Mouse (Mus musculus): ENCODE results near the gene Gm21958.

Gene Gm21958

DNA sequence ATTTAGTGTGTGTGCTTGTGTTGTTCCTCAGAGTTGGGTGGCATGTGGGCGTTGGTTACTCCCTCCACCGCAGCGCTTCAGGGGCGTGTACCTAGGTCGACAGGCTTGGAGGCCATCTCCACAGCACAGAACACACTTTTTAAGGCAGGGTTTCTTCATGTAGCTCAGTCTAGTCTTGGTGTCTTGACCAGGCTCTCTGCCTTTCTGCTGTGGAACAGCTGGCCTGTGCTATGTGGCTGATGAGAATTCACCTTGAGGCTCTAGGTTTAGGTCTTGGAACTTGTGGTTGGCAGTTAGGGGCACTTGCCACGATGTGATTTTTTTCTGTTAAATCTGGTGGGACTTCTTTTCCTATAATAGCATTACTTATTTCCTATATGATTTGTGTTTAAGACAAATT is at the start of gene Gm21958:
Gene Gm21958, minus strand, starts transcription at position 101 of the 400 bp plus-strand sequence.
- DNase-seq (ENCODE audit: extremely low spot score, low spot score): no peak

- DNase-seq (ENCODE audit: extremely low spot score, low spot score): no peak
These were observed 47.1 kb upstream of the Gm21958 start for GRCm38 (mm10) chr3:54761258-54761657.

DNA sequence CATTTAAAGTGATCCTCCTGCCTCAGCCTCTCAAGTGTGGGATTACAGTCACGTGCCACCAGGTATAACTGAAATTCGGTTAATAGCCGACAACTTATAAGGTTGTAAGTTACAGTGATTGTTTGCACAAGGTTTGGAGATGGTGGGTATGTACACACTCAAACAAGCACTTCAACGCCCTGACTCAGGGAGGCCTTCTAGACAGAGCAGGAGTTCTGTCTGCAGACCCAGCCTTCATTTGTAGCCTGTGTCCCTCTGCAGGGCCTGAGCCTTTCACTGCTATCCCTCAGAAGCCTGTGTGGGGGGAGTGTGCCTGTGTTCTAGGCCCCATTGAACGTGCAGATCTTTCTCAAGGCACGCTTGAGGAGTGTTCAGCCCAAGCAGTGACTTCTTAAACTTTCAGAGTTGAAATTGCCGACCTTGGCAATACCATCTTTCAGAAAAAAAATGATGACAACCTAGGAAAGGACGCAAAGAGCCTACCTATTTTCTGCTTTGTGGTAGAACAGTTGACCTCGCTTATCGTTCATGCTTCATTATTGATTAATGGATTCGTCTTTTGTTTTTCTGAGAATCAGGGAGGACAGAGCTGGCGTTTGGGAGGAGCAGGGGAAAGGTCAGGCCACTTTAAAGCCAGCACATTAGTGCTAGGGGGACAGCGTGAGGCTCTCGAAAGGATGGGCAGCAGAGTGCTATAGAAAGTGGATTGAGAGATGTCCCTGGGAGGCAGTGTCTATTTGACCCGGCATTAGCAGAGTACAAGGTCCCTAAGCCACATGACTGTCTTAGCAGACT is 46.4 kb upstream of the Gm21958 start:
- no peak for DNase-seq (ENCODE audit: extremely low spot score, low spot score)

- no peak for DNase-seq (ENCODE audit: extremely low spot score, low spot score)
These were observed 45.1 kb upstream of the Gm21958 start for GRCm38 (mm10) chr3:54759211-54759610.

DNA sequence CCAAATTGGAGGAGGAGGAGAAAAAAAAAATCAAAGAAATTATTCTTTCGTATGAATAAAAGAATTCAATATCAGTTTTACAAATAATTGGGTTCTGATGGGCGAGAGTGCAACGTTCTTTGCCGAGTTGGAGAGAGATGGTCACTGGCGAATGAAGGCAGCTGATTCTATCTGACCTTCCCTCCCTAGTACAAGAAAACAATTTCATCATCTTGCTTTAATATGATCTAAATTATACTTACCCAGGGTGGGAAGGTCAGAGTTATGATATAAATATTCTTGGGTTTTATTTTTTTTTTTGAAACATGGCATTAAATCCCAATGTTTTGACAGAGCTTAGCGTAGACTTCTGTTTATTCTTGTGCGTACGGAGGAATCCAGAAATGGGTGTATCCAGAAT is 43.3 kb upstream of the Gm21958 start:
- DNase-seq (ENCODE audit: extremely low spot score, low spot score): no peak

DNA sequence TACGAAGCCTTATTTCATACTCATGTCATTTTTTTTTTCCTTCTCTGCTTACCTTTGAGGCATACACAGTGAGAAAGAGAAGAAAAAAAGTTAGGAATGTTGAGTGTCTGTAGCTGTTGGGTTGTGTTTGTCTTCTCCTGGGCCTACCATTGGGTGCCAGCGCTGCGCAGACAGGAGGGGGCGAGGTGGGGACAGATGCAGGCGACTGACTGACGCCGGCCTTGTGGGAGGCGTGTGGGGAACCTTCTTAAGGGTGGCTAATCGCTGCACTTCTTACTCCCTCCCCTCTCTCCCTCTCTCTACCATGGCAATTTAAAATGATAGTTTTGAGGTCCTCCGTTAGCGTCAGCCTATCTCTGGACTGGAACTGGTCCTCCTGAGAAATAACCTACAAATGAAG is 41.9 kb upstream of the Gm21958 start:
- DNase-seq (ENCODE audit: extremely low spot score, low spot score): peak; percentile 29

DNA sequence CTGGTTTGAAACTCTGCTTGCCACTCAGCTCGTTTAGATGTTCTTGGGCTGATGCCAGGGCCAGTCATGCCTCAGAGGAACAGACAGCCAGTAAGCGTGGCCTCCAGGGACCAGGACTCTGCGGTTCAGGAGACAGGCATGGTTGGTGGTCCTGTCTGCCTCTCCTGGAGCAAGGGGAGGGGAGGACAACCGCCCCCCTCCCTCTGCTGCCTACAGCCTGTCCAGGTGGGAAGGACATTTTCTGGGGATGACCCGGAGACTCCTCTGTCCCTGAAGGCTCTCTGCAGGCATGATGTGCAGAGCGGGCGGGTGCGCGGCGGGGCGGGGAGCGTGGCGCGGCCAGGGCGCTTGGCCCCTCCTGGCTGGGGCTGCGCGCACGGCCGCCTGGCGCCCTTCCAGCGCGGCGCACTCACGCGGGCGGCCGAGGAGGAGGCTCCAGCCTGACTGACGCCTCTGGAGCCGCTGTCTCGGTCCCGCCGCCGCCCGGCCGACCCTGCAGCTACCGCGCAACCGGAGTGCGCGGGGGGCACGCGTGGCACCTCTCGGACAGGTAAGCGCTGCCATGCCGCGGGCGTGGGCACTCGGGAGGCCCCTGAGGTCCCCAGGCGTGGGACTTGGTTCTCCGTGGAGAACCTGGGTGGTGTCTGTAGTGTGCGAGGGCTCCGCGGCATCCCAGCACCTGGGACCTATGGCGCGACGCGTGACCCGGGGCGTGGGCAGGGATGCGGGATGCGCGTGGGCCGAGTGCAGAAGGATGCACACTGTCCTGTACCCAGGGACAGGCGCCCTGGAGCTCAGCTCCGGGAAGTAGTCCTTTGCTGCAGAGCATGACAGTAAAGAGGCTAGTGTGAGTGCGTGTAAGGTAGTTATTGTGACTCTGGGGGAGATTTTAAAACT is 41.2 kb upstream of the Gm21958 start, which contains the start of gene Smad9:
Gene Smad9, plus strand, starts transcription at position 438 of the 897 bp plus-strand sequence.
- DNase-seq (ENCODE audit: extremely low spot score, low spot score): peak; percentile 52

GRCm38 (mm10) chr3:54753411-54753810 is 39.3 kb upstream of the Gm21958 start:
- DNase-seq (ENCODE audit: extremely low spot score, low spot score): no peak

DNA sequence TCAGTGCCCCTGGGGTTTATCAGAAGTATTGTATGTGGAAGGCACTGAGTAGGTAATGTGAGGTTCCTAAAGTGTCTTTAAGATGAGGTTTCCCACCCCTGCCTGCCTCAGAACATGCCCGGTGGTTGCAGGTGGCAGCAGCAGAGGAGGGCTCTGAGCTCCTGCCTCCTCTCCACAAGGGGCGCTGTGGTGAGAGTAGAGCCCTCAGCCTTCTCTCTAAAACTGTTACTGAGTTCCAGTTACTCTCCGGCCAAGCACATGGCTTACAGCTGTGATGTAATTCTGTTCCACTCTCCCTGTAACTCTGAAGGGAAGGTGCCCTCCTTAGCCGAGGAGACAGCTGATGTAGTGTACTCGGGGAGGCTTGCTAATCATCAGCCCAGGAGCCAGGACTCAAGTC is 31.6 kb upstream of the Gm21958 start:
- no peak for DNase-seq (ENCODE audit: extremely low spot score, low spot score)

- no peak for DNase-seq (ENCODE audit: extremely low spot score, low spot score)
These were observed 27.8 kb upstream of the Gm21958 start for GRCm38 (mm10) chr3:54741965-54742364.

GRCm38 (mm10) chr3:54737317-54737716 is 23.2 kb upstream of the Gm21958 start:
- DNase-seq (ENCODE audit: extremely low spot score, low spot score): no peak

DNA sequence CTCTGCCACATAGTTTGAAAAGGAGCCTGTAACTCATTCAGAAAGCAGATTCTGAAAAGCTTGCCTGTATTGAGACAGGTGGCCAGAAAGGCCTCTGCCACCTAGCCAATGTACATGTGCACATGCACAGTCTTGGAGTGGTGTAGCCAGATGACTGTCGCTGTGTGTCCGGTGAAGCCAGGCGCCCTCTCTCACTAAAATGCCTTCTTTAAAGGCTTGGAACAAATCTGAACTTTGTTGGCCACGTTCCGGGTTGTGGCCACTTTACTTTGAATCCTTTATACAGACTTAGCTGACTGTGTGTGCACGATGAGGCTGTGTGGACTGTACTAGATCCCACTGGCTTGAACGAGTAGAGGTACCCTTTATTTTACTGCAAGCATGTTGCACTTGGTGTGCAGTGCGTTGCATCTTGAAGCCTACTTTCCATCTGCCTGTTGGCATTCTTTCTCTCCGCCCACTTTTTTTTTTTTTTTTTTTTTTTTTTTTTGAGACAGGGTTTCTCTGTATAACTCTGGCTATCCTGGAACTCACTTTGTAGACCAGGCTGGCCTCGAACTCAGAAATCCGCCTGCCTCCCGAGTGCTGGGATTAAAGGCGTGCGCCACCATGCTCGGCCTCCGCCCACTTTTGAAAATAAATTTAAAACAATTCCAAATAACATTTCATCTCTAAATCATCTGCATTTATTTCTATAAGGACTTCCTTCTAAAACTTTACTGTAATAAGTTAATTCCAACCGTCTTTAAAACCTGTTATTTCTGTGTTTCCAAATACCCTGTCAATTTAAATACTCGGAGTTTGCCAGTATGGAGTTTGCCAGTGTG is 22.2 kb upstream of the Gm21958 start:
- DNase-seq (ENCODE audit: extremely low spot score, low spot score): peak; percentile 40

DNA sequence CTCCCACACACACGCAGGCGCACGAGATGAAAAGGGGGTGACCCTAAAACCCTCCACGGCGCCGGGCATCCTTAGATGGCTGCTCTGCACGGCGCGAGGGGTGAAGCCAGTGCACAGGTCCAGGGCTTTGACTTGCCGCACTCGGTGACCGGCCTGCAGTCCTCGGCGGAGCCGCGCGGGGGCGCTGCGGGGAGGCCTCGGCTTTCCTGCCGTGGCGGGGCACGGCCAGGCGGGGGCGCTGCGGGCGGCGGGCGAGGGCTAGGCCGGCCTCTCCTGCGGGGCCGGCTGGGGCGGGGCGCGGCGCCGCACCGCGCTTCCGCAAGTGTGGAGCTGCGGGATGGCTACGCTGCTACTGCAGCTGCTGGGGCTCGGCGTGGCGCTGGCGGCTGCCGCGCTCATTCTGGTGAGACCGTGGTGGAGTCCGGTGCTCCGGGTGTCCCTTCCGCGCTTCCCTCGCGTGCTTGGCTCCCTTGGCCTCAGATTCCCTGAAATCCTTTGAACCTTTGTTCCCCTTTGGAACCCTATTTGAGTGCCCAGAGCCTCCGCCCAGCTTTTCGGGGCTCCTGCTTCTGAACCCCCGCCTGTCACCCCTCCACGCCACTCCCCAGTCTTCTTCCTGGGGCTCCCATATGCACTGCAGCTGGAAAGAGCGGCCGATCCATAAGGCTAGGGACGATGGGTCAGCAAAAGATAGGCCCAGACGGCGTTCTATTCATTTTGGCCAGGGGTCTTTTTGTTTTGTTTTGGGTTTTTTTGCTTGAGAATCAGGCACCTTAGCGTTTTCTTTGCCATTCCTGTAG is 21.3 kb upstream of the Gm21958 start, which contains the start of the genes Exosc8 and Alg5:
Gene Exosc8, minus strand, starts transcription at position 147 of the 800 bp plus-strand sequence.
Gene Alg5, plus strand, starts transcription at position 293 of the 800 bp plus-strand sequence.
- peak; percentile 99 for DNase-seq (ENCODE audit: extremely low spot score, low spot score)

- DNase-seq (ENCODE audit: extremely low spot score, low spot score): peak; percentile 90
These were observed 20.5 kb upstream of the Gm21958 start for GRCm38 (mm10) chr3:54734411-54735246.

- DNase-seq (ENCODE audit: extremely low spot score, low spot score): no peak
These were observed 18.2 kb upstream of the Gm21958 start for GRCm38 (mm10) chr3:54732371-54732770.

GRCm38 (mm10) chr3:54731626-54732150 is 17.5 kb upstream of the Gm21958 start:
- no peak for DNase-seq (ENCODE audit: extremely low spot score, low spot score)

- no peak for DNase-seq (ENCODE audit: extremely low spot score, low spot score)
These were observed 13.9 kb upstream of the Gm21958 start for GRCm38 (mm10) chr3:54728100-54728499.

DNA sequence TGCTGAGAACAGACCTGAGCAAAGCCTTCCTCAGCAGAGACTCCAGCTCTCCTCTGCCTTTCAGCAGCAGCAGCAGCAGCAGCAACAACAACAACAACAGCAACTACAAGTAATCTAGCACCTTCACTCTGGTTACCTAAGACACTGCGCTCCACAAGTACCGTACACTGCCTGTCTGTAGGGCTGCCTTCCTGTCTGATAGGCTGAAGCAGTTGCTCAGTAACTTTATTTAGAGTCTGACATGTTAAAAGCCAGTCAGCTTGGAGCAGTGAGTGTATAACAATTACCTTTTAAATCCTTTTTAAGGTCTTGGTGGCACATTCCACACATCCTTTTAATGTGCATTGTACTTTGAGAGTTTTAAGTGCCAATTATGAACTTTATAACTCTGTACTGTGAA is 13.4 kb upstream of the Gm21958 start:
- DNase-seq (ENCODE audit: extremely low spot score, low spot score): no peak

- DNase-seq (ENCODE audit: extremely low spot score, low spot score): no peak
These were observed 11.2 kb upstream of the Gm21958 start for GRCm38 (mm10) chr3:54725344-54725743.

All from neural tube, embryonic 10.5 days (tissue).